Mouse (Mus musculus): ENCODE results near the gene Mrps15.
"Not testable (repeated sequence)": the region's sequence is repeated elsewhere in the genome, so short reads cannot be mapped to it uniquely, and the experiment has no call there.

Mrps15 gene

DNA sequence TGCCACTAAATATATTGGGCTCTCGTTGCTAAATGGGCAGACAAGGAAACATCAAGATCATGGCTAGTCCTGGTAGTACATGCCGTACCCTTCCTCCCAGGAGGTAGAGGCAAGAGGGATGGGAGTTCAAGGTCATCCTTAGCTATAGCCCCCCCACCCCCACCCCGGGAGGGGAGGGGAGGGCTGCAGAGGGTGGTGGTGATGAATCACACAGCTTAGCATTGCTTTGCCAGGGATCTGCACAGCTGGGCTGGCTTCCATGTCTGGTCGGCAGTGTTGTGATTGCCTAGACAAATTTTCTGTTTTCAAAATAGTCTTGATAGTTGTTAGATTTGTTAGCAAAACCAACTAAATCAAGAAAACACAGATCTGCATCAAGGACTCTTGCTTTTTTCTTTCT is 32.5 kb downstream of the Mrps15 start:
- DNase-seq = no peak

DNA sequence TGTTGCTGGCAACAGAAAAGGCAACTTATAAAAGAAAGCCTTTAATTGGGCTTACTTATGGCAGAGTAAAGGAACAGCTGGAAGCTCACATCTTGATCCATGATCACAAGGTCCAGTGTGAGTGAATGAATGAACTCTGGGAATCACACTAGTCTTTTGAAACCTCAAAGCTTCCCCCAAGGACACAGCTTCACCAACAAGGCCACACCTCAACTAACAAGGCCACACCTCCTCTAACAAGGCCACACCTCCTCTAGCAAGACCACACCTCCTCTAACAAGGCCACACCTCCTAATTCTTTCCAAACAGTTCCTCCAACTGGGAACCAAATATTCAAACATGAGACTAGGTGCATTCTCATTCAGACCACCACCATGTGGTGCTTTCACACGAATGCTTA is 34.9 kb downstream of the Mrps15 start:
- no peak for DNase-seq

DNA sequence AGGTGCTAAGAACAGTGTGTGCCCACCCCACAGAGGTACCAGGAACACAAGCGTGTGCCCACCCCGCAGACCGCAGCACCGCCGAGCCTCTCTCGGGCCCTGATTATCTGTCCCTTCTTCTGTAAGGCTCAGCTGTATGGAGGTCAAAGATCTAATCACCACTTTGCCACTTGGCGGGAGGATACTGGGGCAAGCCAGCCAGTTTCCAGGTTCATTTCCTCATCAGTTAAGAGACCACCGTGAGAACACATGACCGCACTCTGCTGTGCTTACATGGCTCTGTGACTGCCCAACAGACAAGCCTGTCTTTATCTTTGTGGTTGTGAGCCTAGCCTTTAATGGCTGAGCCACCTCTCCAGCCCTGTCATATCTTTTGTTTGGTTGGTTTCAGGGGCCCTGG is 36.3 kb downstream of the Mrps15 start:
- DNase-seq = no peak

DNA sequence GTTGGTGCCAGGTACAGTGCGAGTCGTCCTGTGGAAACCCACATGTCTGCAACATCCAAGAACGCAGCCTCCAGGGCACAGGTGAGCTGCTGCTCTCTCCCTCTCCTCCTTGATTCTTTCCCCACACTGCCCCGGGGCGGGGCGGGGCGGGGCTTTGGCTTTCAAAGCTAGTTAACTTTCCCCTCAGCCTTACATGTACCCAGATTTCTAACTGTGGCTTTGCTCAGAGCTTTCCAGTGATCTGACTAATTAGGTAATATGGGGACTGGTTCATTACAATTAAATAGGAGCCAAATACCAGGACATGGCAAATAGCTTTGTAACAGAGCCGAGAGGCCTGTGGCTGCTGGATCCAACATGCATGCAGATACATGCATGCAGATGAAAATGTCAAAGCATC is 37.7 kb downstream of the Mrps15 start:
- DNase-seq = no peak

DNA sequence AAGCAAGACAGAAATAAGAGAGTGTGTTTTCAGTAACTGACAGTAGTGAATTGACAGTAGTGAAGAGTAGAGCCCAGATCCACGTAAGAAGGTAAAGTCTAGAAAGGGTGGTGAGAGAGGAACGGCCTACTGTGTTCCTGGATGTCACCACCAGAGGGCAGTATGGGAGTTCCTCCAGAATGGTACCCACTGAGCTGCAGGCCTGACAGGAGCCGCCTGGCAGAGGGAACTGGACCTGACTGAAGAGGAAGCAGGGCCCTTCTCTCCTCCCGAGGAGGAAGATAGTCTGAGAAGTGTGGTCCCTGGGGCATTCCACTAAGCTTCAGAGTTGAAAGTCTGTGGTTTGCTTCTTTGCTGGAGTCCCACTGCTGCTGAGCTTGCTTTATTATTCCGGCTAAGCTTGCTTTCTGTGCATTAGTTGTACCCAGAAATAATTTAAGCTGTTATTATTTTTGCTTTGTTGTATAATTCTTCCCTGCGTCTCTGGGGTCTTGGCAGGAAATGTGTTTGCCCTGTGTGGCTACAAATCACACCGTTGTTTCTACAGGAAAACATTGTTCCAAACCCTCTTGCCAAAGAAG is 39.4 kb downstream of the Mrps15 start:
- peak; percentile 82 to 87 for DNase-seq

DNA sequence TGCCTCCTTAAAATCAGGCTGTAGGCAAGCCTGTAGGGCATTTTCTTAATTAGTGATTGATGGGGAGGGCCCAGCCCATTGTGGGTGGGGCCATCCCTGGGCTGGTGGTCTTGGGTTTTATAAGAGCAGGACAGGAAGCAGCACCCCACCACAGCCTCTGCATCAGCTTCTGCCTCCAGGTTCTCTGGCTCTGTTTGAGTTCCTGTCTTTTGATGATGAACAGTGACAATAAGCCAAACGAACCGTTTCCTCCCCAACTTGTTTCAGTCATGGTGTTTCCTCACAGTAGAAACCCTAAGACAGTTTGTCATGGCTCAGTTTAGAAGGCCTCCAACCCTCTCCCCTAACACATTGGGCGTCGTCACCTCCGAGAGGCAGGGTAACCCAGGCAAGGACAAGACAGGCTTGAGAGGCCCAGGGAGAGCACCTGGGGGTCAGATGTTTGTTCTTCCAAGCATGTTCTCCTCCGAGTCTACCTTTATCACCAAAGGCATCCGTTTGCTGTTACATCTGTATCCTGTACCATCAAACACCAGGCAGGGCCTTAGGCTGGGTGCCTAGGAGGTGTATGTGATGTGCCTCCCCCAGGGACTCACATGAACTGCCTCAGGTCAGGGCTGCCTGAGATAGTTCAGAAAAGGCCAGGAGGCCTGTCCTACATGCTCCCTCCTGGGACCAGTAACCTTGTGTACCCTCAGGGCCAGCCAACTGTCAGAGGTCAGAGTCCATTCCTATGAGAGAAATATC is 43.5 kb downstream of the Mrps15 start:
- no peak for DNase-seq

DNA sequence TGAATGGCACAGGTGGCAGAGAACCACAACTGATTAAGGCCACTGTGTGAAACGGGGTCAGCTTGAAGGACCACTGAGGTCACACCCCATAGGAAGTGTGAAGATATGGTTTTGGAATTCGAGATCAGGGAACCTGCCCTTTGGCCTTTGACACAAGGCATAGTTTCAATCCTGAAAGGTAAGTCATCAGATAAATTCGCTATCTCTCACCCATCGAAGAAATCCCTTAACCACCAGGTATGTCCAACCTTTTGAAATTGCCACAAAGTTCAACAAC is 44.1 kb downstream of the Mrps15 start:
- DNase-seq = no peak

DNA sequence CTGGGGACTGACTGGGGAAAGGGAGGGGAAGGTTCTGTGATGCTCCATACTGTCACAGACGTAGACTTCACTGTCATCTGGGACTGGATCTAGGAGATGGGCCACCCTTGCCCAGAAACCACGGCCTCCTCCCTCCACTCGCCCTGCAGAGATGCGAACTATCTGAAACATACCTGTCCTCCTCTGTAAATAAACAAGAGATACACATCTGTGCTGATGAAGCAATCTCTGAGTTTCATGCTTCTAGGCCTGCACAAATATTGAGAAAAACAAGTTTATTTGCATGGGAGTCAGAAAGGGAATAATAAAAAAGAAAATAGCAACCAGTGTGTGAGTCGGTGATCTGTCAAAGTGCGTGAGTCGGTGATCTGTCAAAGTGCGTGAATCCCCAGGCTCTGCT is 45.1 kb downstream of the Mrps15 start:
- no peak for DNase-seq

DNA sequence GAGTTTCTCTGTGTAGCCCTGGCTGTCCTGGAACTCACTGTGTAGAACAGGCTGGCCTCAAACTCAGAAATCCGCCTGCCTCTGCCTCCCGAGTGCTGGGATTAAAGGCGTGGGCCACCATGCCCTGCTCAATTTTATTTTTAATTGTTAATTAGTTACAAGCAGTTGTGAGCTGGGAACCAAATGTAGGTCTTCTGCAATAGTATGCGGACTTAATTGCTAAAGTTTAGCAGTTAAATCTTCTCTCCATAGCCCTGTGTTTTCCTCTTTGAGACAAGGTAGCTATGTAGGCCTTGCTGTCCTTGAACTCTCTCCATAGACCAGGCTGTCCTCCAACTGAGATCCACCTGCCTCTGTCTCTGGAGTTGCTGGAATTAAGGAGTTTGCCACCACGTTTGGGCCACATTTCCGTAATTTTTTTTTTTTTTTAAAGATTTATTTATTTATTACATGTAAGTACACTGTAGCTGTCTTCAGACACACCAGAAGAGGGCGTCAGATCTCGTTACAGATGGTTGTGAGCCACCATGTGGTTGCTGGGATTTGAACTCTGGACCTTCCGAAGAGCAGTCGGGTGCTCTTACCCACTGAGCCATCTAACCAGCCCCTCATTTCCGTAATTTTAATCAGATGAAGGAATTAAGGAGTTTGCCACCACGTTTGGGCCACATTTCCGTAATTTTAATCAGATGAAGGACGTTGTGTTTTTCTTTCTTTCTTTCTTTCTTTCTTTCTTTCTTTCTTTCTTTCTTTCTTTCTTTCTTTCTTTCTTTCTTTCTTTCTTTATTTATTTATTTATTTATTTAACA is 49.1 kb downstream of the Mrps15 start:
- DNase-seq = not testable (repeated sequence)

DNA sequence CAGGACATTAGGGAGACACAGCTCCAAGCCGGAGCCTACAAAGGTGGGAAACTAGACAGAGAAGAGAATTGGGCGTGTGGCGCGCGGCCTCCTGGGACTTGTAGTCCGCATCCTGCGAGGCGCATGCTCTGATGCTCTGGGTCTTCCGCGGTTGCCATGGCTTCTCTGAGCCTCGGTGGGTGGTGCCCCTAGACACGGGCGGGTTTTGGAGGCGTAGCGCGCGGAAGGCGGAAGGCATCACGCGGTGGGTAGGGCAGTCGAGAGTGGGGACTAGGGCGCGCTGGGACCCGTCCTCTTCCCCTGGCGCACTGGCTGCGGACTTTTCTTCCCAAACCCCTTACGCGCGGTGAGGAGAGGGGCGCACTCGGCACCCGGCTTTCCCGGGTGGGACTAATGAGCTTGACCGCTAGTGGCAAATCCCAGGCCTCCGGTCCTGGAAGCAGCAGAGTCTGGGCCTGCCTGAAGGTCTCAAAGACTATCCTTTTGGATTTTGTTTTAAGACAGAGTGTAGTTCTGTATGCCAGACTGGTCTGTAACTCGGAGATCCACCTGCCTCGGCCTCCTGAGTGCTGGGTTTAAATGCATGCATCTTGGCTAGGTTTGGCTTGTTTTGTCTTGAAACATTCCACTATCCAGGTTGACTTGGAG is 49.9 kb downstream of the Mrps15 start, which contains the start of gene Lsm10:
TSS of gene Lsm10 (plus strand) at position 160 of the 648 bp plus-strand sequence.
- peak; percentile 98 for DNase-seq

DNA sequence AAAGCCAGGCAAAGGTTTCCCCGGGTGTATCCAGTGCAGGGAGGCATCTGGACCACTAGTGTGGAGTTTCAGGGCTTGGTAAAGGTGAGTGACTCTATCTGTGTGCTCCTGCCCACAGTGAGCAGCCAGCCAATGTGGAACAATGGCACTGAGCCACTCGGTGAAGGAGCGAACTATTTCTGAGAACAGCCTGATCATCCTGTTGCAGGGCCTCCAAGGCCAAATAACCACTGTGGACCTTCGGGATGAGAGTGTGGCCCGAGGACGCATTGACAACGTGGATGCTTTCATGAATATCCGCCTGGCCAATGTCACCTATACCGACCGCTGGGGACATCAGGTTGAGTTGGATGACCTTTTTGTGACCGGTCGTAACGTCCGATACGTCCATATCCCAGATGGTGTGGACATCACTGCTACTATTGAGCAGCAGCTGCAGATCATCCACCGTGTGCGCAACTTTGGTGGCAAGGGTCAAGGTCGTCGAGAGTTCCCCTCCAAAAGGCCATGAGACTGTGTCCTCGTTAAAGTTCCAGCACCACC is 51.1 kb downstream of the Mrps15 start:
- no peak for DNase-seq

DNA sequence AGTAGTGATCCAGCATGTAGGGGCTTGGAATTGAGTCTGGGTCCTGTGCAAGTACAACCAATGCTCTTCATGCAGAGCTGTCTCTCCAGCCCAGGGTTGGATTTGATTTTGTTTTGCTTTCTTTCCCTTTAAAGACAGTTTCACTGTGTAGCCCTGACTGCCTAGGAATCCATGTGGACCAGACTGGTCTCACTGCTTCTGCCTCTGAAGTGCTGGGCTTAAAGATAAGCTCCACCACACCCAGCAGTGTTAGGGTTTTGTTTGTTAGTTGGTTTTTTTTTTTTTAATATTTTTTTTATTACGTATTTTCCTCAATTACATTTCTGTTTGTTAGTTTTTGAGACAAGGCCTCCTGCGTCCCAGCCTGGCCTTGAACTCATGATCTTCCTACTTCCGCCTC is 52.6 kb downstream of the Mrps15 start:
- DNase-seq = no peak

DNA sequence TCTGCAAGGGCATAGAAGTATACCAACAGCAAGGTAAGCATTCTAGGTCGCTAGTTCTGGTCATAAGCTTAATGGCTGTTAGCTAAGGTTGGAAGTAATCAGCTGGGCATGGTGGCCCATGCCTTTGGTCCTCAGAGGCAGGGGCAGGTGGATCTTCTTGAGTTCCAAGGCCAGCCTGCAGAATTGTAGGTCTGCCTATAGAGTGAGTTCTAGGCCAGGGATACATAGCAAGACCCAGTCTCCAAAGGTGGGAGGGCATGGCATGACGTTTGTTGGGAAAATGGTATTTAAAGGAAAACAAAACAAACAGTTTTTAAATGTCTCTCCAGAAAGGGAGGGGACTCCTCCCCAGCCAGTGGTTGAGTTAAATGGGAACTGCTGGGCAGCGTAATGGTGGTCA is 54.0 kb downstream of the Mrps15 start:
- DNase-seq = no peak

DNA sequence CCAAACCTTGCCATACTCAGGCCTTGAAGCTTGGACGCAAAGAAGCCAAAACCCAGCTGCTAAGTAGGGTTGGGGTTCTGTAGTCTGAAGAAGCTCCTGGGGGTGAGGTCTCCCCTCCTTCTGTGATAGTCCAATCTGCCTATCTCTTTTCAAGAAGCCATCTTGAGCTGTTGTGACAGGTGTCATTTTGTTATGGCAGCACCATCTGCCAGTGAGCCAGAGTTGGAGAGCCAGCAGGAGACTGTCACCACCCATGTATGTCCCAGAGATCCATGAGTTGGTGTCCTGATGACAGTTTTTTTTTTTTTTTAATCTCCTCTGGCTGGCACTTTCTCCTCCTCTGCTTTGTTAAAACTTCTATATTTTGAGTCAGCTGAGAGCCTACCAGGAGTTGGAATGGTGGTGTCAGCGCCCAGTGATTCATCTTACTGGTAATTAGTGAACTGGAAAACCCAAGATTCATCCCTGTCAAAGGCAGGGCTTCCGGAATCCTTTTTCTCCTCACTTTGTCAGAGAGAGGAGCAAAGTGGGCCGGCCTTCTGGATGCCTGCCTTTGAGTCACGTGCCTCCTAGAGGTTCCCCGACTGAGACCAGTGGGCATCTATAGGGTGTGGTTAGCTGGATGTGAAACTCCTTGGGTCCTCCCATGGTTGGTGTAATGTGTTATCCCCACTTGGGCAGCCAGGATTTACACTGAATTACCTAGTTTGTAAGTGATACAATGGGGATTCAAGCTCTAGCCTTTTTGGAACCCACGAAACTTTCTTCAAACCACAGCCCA is 55.5 kb downstream of the Mrps15 start:
- peak; percentile 67 to 68 for DNase-seq

DNA sequence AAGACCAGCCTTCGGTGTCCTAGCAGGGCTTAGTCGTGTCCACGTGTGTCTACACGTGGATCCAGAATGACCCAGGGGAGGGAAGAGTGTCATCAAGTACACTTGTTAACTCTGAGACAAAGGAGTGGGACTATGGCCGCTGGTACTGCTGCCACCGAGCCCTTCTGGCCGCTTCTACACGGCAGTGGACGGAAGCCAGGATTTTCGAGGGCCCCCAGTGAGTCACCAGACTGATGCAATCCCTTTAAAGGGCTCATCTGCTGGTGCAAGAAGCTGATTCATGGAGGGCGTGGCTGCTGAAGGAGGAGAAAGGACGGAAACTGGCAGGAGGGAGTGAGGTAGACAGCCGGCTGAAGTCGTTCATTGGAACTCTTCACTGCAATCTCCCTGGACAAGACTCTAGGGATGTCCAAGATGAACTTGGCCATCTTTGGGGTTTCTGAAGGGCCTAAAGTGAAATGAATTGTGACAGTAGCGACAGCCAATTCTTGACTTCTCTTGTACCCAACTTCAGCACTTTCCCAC is 56.4 kb downstream of the Mrps15 start:
- DNase-seq = peak; percentile 97 to 98

DNA sequence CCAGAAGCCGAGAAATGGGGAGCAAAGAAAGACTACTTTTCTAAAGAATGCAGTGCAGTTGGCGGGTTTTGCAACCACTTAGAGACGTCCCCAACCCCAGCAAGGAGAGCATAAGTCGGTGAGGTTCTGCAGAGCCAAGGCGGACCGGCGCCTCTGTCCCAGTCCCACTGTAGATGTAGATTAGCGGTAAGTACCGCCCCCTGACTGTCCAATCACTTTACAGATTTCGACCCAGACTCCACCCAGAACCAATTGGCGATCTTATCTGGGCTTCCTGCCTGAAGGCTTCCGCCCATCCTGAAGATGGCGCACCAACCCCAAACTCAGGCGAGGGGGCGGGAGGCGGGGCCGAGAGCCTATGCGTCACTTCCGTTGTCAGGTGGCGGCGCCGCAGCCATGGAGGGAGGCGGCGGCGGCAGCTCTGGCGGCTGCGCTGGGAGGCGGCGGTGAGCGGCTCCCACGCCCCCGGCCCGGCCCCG is 56.9 kb downstream of the Mrps15 start, which contains the start of gene Stk40:
TSS of gene Stk40 (plus strand) at position 368 of the 479 bp plus-strand sequence.
- peak; percentile 95 to 97 for DNase-seq

DNA sequence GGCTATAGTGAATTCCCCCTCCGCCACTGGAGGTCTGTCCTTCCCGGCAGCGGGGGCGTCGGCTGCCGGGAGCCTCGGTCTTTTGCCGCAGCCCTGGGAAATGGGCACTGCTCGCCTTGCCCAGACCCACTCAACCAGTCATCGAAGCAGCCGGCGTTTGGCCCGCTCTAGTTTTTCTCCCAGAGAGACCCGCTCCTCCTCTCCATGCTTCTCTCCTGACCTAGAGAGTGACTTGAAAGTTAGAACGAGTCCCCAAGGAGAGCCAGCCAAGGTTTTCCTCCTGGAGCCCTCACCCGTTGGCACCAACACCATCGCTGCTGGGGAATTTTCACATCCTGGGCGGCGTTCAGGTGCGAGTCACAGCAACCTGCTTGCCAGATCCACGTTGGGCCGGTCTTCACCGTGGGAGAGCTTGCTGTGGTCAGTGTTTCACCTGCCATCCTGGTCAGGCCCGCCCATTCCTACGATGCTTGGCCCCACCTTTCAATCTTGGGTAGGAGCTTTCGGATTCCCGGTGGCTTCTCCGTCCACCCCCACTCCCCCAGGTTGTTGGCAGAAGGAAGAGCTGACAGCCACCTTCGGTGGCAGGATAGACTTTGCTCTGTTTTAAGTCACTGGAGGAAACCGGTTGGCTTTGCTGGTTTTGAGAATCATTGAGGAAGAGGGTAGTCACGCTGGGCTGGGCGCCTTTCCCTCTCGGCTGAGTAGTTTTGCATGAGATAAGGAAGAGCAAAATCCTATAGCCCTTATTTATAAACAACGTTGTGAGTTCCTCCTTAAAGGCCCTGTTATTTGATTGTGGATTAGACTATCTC is 57.7 kb downstream of the Mrps15 start:
- peak; percentile 65 to 72 for DNase-seq

All from lung, adult 18-20 months (tissue).